Mouse (Mus musculus) 416B (cell line): ENCODE data around the gene Cadps.
"Not testable (repeated sequence)": the region's sequence is repeated elsewhere in the genome, so short reads cannot be mapped to it uniquely, and the experiment has no call there.

ENCODE experiments used
- DNase-seq: peaks from one replicate; pipeline ENCODE4 v3.0.0; 2011; ENCODE audit warnings: low read depth

Gene Cadps

DNA sequence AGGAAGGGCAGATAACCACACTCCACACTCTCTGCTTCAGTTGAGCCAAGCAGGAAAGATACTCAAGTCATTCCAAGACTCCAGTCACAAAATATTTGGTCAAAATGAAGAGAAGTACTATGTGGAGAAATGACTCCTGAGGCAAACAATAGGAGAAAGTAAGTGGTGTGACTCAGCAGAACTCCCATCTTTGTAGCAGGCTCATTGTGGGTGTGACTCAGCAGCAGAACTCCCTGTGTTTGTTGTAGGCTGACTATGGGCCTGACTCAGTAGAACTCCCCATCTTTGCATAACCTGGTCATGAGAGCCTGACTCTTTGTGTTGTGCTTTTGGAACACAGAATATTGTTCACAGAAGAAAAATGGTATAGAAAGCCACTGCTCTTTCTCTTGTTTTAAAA is 231.1 kb downstream of the Cadps start:
- no peak for DNase-seq

DNA sequence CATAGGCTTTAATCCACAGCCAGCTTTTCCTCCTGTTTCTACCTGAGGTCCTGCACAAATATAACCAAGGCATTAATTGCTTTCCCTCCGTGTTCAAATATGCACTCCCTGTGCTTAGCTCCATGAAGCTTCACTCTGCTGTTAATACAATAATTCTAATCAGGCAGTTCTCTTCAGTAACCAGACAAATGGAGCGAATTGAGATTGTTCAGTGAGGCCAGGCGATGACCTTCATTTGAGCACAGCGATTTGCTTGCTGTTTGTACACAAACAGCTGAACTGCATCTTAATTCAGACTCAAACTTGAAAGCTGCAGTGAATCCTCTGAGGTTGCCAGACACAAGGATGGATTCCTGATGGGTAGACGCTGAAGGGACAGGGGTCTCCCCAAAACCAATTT is 239.3 kb downstream of the Cadps start:
- DNase-seq = no peak

DNA sequence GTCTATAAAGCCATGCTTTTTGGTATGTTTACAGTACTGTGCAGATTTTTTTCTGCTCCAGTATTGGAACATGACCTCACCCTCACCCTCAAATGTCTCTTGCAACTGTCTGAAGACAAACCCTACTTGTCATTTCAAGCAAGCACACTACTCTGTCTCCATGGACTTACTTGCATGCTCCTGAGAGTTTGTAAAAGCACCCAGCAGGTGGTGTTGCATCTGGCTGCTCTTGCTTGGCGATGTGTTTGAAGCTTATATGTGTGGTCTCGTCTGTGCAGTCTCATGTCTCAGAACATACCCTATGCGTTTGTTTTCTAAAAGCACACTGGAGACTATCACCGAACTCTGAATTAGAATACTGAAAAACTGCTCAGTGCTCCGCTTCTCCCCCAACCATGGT is 241.2 kb downstream of the Cadps start:
- no peak for DNase-seq

DNA sequence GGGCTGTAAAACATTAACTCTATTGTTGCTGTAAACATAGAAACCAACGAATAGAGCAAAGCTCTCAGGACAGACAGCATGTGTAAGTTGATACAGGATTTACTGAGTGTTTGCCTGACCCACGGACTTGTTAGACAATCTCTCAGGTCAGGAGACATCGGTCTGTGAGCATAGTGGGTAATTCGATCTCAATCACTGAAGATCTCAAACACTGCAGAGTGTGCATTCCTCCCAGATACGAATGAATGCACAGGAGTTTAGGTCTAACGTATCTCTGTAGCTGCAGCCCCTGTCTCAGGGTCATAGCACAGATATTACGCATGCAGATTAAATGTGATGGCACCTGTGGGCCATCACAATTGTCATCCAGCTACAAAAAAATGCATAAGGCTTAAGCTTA is 242.1 kb downstream of the Cadps start:
- DNase-seq = no peak

DNA sequence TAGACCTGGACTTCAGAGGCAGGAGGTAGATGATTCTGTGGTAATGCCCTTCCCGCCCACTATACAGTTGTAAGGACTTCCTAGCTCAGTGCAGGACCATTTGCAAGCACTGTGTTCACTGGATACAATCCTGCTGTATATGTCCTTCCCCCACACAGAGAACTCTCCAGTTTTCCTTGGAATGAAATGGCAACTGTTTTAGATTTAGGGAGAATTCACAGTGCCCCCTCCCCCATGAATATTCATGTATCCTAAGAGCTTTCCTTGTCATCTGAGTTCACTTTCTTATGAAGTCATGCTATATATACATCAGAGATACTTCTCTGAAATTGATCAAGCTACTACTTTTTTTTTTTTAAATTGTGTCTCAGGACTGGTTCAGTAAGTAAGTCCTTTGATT is 244.7 kb downstream of the Cadps start:
- no peak for DNase-seq

DNA sequence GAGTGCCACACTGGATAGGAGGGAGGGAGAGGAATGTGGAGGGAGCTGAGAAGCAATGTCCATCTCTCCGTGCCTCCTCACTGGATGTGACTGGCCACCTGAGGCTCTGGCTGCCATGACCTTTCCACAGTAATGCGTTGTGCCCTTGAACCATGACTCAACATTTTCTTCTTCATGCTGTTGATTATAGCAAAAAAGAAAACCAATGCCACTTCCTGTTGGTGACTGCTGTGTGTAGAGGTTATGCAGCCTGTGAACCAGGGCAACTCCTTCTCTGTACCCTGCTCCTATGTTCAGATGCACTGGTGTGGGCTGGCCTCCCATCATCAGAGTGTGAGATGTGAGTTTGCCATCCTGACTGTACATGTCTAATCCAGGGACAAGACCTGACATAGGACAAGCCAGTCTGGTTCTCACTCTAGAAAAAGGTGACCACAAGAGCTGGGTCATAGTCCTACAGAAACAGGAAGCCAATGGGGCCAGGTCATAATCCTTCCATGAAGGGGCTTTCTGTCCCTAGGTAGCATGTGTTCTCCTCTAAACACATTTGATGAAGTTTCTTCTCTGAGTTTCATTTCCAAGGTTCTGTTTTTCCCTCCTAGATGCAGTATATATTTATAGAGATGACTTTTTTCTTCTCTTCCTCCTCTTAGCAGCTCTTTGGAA is 245.3 kb downstream of the Cadps start:
- DNase-seq = peak; percentile 27

DNA sequence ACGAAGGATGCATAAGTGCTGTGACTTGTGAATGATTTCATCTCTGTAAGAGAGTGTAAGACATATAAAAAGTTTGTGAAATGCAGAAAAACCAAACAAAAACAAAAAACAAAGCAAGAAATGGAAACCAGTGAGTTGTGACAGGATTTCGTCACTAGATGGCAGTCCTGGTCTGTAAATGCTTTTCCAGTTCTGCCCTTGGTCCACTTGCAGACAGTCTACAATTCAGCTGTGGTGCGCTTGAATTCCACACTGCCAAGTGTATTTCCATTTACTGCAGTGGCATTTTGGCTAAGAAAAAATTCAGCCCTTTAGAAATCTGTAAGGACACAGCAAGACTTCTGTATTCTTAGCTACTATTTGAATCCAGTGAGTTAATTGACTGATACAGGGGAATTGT is 247.8 kb downstream of the Cadps start:
- DNase-seq = peak; percentile 58

DNA sequence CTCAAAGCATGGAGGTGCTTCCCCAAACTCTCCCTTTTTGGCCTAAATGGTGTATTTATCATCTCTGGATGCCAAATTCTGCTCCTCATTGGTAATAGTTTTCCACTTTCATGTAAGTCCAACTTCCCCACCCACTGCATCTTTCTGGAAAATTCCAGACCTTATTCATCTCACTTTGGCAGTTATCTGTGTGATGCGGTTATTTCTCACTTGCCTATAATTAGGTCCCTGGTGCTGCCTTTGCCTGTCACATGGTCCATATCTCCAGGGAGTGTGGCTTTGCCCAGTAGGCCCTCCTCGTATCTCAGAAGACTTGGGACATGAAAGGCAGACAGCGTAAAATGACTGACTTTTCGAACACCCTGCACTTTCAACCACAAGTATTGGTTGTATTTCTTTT is 248.5 kb downstream of the Cadps start:
- DNase-seq = no peak

DNA sequence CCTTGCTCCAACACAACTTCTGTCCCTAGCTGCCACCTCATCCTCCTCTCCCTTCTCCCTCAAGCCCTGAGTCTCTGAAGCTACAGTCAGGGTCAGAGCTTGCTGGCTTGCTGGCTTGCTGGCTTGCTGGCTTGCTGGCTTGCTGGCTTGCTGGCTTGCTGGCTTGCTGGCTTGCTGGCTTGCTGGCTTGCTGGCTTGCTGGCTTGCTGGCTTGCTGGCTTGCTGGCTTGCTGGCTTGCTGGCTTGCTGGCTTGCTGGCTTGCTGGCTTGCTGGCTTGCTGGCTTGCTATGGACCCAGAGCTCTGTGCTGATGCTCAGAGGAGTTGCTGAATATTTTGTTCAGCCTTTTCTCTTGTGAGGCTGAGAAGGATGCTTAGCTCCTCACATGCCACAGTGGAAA is 261.1 kb downstream of the Cadps start:
- DNase-seq = not testable (repeated sequence)

DNA sequence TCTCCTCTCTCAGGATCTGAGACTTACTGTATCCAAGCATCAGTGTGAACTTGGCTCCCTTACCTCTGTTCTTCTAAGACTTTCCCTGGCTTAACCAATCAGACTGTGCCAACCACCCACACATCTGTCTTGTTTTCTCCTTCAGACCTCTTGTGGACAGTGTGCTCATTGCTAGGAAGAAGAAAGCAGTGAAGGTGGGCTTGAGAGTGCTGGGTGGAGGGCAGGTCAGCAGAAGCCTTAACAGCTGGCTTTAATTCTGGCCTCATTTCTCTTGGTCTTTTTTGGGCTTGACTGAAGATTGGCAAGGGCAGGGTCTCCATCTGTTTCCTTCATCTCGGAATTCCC is 262.7 kb downstream of the Cadps start:
- DNase-seq = no peak

DNA sequence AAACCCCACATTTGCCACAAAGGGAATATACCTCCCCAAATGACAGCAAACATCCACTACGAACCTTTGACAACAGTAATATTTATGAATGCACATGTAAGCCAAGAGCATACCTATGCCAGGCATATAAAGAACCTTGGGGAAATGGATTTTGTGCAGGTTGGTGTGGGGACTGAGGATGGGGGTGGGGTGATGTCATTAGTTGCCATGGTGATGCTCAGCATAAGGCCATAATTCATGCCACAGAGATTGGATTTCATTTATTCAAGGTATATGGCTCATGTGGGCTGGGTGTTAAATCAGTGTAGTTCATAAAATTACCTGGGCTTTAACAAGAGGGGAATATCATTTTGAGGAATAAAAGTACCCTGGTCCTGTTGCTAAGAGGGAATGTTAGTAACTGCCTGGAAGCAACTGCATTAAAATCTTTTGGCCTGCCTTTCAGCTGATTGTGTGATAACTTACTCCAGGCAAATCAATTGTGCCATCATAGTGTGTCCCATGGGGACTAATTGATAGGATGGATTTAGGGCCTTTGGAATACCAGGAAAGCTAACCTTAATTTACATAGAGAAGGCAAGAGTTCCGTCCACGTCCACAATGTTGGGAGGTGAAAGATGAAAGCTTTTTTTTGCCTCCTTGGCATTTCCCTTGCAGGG is 263.2 kb downstream of the Cadps start:
- DNase-seq = no peak

DNA sequence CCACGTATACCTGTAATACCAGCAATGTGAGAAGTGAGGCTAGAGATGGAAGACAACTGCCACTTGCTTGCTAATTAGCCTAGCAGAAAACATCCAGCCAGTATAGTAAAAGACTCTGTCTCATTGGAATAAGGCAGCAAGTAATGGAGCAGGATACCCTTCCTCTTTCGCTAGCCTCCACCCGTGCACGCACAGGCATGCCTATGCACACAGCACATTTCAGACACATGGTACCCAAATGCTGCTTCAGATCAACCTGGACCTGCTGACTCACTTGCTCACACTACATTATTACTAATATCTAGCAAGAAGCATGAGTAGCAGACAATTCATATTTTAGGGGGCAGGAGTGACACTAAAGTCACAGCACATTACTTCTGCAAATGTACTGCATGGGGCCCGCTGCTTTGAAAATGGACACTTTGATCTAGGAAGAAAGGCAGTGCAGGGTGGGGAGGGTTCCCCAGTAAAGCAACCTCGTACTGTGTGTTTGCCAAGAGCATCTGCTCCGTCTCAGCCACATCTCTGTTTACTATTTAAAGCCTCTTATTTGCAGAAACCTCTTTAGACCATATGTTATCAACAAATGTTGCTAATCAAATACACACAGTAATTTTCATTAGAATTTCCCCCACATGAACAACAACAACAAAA is 263.8 kb downstream of the Cadps start:
- no peak for DNase-seq

DNA sequence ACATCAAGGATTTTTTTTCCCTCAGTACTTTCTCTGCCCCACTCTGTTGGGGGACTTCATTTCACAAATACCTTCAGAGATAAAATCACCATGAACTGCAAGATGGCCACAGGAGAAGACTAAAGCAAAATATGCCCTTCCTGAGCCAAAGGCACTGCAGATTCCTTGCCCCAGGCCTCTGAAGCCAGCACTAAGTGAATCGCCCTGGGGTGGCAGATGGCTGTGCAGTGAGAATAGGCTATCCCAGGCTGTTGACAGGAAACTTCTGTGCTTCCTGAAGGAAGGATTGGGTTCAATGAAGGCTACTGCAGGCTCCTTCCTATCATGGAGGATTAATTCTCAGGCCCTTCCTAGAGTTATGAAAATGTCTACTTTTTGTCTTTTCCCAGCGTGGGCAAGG is 268.4 kb downstream of the Cadps start:
- DNase-seq = no peak

DNA sequence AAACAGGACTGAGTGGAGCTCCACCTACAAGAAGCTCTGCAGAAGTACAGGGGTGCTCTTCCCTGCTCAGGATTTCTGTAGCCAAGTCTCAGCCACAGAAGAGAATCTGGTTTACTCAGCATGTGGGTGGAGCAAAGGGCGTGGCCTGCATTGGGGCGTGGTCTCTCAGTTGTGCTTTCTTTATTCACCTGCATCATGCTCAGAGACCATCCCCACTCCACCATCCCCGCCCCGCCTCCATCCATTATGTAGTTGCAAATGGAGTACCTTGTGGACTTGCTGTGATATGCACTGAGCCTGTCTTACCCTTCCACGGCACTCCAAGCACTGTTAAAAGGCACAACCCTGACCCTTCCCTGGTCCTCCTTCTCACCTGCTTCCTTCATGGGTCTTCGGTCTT is 271.5 kb downstream of the Cadps start:
- DNase-seq = no peak

DNA sequence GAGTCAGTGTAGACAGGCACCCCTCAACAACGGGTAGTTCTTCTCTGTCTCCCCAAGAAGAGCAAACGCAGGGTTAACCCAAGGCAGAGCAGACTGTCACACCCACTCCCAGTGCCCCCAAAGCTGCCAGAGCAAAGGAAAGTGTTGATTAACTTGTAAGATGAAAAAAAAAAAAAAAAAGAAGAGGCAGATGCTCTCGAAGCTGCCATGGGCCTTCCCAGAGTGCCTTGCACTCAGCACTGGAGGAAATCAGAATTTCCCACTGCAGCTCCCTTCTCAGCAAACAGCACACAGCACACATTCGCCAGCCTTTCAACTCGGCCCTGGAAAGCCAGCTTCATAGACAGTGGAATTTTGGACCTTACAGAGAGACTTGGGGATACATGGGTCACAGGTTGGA is 271.9 kb downstream of the Cadps start:
- no peak for DNase-seq

DNA sequence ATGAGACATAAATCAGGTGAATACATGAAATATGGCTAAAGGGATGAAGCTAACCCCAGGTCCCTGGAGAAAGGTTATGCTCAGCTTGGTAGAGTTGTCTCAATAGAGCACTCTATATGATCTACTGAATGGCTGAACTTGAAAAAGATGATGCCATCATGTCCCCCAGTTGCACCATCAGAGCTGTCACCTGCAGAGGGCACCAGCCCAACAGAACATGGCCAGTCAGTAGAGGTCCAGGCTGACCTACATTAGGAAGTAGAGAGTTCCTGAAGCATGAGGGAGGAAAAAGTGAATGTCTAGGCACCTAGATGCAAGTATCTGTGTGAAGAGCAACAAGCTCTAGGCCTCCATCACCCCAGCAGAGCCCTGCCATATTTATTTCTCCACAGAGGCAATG is 273.6 kb downstream of the Cadps start:
- peak; percentile 5 for DNase-seq

DNA sequence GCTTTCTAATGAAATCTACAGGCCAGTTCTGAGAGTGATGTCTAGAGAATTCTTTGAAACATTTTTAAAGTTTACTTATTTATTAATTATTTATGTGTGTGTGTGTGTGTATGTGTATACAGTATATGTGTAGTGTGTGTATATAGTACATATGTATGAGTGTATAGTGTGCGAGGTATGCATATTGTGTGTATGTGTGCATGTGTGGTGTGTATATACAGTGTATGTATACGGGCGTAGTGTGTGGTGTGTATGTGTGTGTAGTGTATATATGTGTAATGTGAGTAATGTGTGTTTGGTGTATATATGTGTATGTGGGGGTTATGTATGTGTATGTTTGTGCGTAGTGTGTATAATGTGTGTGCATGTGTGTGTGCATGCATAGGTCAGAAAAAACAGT is 275.4 kb downstream of the Cadps start:
- no peak for DNase-seq

DNA sequence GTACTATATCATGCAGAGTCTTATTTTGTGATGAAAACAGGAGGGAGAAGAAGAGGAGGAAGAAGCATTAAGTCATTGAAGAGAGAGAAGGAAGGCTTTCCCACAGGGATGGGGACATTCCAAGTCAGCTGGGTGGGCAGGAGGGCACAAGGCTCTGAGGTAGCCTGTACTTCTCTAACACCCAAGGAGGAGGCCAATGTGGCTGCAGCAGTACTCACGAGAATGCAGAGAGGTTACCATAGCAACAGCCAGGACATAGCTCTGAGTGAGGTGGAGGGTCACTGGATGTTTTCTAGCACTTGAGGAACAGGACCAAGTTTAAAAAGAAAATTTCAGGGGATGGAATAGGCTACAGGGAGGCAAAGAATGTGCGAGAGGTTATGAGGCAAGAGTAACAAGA is 281.1 kb downstream of the Cadps start:
- DNase-seq = no peak

DNA sequence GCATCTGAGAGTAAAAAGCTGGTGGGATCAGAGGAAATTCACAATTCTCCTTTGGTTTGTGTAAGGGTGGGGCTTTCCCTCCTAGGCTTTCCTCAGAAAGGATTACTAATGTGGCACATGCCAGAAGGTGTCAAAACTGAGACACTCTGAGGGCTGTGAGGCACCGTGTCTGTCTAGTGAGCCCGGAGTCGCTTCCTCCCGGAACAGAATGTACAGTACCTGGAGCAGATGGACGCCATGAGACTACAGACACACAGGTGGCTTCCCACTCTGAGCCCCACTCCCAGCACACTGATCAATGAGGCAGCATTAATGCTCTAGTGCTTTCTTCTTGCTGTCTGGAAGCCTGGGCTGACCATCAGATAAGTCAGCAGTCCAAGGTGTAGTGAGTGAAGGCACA is 283.8 kb downstream of the Cadps start:
- DNase-seq = no peak

DNA sequence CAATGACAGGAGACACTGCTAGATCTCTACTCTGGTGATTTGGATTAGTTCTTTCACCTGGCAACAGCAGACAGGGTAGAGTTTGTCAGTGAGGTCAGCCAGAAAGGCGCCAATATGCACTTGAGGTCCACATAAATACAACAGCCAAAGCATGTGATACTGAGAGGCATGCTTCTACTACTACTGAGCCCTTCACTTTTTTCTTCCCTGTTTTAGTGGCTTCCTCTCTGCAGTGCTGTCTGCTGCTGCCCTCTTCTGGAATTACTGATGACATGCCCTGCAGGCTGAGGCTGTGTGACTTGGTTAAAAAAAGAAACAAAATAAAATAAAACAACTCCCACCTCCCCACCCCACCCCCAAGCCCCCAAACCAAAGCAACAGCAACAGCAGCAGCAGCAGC is 291.8 kb downstream of the Cadps start:
- DNase-seq = peak; percentile 44

DNA sequence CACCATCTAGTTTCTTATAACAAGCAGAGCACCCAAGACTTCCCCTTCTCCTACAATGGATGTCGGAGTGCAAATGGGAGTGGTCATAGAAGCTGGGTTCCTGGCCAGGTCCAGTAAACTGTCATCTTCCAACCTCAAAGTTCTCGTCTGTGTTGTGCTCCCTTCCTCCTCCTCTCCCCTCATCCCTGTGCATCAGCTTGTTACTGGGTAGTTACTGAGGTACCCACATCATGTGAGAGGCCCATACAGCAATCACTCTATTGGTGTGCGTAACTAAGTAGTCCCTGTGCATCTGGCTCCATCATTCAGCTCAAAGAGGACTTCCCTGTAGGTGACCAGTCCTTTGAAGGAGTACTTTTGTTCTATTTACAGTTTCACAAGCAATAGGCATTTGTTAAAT is 292.3 kb downstream of the Cadps start:
- no peak for DNase-seq

DNA sequence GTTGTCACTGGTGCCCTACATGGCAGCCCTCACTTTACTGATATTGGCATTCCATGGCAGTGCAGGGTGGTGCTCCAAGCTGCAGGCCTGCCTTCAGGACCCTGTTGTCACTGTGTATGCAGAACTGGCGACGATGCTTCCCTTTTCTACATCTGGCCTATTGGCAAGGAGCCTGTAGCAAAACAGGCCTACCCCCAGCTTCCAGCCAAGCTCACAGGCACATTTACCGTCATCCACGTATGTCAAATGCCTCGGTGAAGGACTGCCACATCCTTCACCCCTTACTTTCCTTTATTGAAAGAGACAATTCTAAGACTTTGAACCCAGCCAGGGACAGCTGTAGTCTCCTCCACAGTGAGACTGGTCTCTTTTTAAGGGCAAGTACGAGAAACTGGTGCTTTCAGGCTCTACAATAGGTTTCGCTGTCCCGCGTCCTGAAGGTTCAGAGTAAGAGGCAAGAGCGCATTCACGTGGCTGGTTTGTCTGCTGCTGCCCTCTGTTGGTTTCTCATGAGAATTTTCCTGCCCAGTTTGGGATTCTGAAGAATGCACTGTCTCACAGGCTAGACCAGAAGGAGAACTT is 292.8 kb downstream of the Cadps start:
- peak; percentile 30 for DNase-seq

DNA sequence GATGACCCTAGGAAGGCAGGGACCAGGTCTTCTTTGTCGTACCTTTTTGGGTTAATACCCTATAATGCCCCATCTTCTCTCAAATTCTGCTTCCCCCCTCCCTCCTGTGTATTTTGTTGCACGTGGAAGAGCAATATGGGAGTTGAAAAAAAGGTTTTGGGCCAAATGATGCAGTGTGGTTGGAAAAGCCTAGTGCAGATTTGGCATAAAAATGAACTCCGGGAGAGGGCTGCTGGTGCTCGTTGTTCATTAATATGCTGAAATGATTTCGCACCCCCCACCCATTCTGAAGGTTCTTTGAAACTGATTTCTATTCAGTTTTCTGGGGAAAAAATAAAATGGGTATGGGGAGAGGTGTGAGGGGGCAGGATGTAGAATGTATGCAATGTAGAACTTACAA is 295.6 kb downstream of the Cadps start:
- no peak for DNase-seq

DNA sequence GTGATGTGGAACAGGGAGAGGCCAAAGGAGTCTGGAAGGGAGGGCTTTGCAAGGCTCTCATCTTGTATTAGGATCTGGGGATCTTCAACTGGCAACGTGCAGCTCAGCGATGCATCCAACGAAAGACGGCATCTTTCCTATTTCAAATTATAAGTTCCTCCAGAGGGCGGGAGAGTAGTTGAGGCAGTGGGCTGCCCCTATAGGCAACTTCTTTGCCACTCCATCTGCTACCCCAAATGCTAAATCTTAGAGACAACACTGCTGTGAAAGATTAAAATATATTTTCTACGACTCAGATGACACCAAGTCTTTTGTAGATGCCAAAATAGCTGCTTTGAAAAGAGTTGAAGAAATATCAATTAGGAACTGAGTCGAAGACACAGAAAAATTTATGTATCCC is 315.9 kb downstream of the Cadps start:
- DNase-seq = no peak
